Mouse (Mus musculus) small intestine, adult 2 months (tissue): ENCODE results near the gene Sorcs2.

Experiments used
- CTCF ChIP-seq: fragments of 200-500 bp; IDR thresholded peaks from 2 replicates; pipeline ENCODE4 v1.5.1; 2012; ENCODE audit warnings: low read depth, mild to moderate bottlenecking, control low read depth, inconsistent platforms, low read length, moderate library complexity, mixed read lengths; ENCODE audit not compliant: insufficient replicate concordance, insufficient read length; ENCODE audit errors: extremely low read depth
- POLR2A ChIP-seq: fragments of 200-500 bp; IDR thresholded peaks from 2 replicates; pipeline ENCODE4 v1.6.1; 2012; ENCODE audit warnings: low read depth, mild to moderate bottlenecking, control low read depth, inconsistent platforms, low read length, moderate library complexity

- TF ChIP-seq CTCF: no peak
- no peak for TF ChIP-seq POLR2A
Measured at GRCm38 (mm10) chr5:36021091-36021490, 376.8 kb downstream of the Sorcs2 start.
